Mouse (Mus musculus) kidney, postnatal 10 days (tissue): ENCODE measurements around the gene Necab2.
A peak's percentile ranks its signal among the peaks of the same experiment; 100 is the strongest.

ENCODE experiments used
- DNase-seq: peaks from one replicate; pipeline ENCODE4 v3.0.0; 2021; ENCODE audit warnings: mixed read lengths

The Necab2 gene

GRCm38 (mm10) chr8:119428766-119429327 is 17.7 kb upstream of the Necab2 start:
- no peak for DNase-seq

- DNase-seq = peak; percentile 65
Measured at GRCm38 (mm10) chr8:119429552-119429951, 17.0 kb upstream of the Necab2 start.

- no peak for DNase-seq
Measured at GRCm38 (mm10) chr8:119430250-119430649, 16.3 kb upstream of the Necab2 start.

- no peak for DNase-seq
Measured at GRCm38 (mm10) chr8:119430690-119431089, 15.8 kb upstream of the Necab2 start.

- DNase-seq = no peak
Measured at GRCm38 (mm10) chr8:119432372-119432771, 14.1 kb upstream of the Necab2 start.

- no peak for DNase-seq
Measured at GRCm38 (mm10) chr8:119433582-119434174, 12.8 kb upstream of the Necab2 start, which contains the start of gene Osgin1. Gene Osgin1, plus strand, starts transcription at chr8:119434124.

DNA sequence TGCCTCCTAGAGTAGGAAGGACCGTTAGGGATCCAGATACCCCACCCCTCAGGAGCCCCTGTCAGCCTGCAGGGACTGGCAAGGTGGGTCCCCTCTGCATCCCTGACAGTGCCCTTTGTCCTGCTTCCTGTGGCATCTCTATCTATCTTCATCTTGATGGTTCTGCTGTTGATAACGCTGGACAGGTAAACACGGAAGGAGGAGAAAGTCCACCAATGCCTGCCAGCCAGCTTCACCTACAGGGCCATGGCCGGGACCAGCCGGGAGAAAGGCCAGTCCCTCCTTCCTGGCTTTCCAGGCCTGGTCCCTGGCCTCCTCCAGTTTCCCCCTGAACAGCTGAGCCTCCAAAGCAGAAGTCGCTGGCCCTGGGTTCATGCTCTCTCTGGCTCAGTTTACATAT is 11.9 kb upstream of the Necab2 start:
- no peak for DNase-seq

DNA sequence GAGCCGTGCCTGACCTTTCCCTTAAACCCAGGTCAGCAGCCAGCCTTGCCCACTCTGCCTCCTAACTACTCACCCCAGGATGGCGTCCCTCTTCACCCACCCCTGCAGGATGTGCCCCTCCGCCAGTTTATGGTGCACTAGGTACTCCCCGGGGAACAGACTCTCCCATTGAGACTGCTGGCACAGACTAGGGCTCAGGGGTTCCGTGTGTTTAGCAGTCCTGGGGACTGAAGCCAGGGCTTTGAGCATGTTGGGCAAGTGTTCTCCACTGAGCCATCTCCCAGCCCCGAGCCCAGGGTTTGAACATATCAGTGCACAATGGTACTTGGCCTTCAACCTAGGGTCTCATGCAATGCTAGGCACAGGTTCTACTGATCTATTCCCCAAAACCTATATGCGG is 11.0 kb upstream of the Necab2 start:
- no peak for DNase-seq

- peak; percentile 14 for DNase-seq
Measured at GRCm38 (mm10) chr8:119436331-119436730, 10.2 kb upstream of the Necab2 start.

- peak; percentile 86 for DNase-seq
Measured at GRCm38 (mm10) chr8:119436933-119437332, 9.6 kb upstream of the Necab2 start.

DNA sequence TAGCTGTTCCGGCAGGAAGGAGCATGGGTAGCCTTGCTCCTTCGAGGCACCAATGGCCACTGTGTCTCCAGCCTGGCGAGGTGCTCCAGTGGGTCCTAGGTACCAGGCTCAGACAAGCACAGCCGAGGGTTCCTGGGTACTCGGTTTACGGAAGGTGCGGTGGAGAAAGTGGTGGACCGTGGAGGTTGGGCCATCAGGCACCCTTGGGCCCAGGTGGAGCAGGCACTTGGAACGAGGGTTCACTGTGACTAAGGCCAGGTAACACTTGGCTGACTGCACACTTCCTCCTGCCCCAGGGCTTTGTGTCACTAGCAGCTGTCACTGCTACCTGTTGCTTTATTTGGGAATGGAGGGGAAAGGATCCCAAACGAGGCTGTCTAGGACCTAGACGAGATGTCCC is 9.0 kb upstream of the Necab2 start:
- DNase-seq = peak; percentile 43

DNA sequence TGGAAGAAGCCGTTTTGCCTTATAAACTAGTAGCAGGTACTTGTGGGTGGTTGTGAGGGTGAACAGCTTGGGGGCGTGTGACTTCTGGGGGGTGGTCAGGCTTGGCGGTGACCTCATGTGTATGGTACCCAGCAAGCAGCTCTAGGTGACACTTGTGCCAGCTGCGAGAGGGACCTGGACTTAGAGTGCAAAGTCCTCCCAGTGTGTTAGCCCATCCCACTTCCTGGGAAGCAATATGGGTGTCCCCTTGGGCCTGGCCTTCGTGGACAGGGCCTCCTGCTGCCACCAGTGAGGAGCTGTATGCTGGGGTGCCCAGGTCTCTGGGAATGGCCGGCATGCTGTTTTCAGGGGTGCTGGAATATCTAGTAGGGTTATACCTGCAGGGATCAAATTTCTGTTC is 7.6 kb upstream of the Necab2 start:
- no peak for DNase-seq

- no peak for DNase-seq
Measured at GRCm38 (mm10) chr8:119439424-119439823, 7.1 kb upstream of the Necab2 start.

- no peak for DNase-seq
Measured at GRCm38 (mm10) chr8:119439893-119440249, 6.6 kb upstream of the Necab2 start.

GRCm38 (mm10) chr8:119440250-119440951 is 6.1 kb upstream of the Necab2 start:
- peak; percentile 88 for DNase-seq

DNA sequence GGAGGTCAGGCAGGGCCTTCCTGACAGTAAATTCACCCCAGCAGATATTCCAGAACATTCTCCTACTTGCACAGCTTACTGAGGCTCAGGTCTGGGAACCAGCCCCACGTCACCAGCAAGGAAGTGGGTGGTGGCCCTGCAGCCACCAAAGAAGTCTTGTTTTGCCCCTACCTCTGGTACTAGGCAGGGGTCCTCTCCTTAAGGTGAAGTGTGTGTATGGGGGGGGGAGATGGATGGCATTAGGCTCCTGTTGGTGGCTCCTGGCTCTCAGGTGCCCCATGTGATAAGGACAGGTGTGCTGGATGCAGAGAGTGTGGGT is 5.6 kb upstream of the Necab2 start:
- no peak for DNase-seq

DNA sequence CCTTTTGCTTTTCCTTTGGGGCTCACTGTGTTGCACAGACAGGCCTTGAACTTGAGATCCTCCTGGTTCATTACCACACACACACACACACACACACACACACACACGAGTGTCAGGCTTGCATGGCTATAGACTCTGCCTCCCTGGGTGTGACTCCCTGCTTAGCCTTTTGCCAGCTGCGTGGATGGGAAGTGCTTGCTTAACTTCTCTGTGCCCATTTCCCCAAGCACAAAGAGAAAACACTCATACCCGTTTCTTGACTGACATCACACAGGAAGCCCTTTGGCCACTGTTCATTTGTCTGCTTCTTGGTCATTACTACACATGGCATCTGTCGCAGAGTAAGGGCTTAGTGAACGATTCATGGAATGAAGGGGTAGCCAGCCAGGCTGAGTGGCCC is 4.5 kb upstream of the Necab2 start:
- no peak for DNase-seq

- DNase-seq = no peak
Measured at GRCm38 (mm10) chr8:119442970-119443369, 3.5 kb upstream of the Necab2 start.

DNA sequence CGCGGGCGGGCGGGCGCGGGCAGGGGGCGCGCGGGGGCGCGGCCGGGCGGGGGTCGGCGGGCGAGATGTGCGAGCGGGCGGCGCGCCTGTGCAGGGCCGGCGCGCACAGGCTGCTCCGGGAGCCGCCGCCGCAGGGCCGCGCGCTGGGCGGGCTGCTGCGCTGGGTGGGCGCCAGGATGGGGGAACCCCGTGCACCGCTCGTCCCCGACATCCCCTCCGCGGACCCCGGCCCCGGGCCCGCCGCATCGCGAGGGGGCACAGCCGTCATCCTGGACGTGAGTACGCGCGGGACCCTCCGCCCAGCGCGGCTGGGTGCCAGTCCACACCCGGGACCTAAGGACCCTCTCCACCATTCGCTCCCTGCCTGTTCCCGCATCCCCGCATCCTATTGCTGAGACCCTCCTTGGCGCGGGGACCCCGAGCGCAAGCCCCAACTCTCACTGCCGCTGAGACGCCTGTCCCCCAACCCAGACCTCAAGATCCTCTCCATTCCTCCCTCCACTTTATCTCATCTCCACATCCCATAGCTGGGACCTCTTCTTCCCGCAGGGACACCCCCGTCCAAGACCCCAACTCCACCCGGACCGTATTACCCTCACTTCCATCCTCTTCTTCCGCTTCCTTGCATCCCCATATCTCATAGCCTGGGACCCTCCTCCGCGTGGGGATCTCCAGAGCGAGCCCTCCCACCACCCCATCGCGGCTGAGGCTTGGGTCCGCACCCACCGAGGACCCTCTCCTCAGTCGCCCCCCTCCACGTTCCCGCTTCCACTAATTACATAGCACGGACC is 666 bp downstream of the Necab2 start:
- no peak for DNase-seq

- DNase-seq = no peak
Measured at GRCm38 (mm10) chr8:119447781-119448170, 1.3 kb downstream of the Necab2 start.

DNA sequence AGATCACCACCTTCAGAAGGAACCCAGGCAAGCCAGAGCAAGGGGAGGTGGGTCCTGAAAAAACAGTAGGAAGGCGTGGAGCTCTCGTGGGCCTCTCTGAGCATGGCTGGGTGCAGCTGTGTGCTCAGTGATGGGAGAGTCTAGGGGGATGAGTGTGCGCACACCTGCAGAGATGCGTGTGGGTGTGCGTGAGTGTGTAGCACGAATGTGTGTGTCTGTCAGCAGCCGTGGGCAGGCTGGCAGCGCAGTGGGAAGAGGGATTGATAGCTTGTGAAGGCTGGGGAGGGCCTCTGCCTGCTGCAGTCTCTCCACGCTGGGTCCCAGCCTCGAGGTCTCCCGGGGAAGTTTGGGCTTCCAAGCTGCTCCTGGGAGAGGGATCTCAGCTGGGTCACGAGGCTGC is 3.1 kb downstream of the Necab2 start:
- DNase-seq = no peak

DNA sequence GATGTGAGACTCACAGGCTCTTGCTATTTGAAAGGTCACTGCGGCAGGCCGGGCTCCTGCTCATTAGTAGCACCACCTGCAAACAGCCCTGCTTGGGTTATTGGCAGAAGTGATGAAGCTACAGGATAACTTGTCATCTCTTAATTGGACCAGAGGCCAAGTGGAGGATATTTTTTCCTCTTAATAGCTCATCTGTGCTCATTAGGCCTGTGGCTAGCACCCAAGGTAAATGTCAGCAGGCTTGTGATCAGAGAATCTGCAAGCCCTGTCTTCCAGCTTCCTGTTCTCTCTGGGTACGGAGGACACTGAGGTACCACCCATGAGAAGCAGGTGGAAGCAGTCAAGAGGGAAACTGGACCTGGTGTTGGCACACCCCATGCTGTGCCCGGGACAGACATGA is 4.6 kb downstream of the Necab2 start:
- DNase-seq = no peak

DNA sequence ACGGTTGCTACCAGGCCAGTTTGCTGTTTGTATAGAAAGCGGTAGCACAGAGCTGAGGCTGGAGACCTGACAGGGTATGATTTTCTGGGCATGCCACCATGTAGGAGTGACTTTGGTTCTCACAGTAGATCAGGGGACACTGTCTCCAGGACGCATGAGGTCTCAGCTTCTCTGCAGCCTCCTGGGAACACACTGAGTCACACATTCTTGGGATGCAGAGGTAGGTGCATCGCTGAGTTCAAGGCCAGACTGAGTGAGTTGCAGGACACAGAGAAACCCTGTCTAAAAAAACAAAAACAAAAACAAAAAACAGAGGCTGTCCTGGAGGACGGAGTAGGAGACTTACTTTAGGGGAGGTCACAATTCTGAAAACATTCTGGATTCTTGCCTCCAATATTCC is 6.4 kb downstream of the Necab2 start:
- DNase-seq = no peak

DNA sequence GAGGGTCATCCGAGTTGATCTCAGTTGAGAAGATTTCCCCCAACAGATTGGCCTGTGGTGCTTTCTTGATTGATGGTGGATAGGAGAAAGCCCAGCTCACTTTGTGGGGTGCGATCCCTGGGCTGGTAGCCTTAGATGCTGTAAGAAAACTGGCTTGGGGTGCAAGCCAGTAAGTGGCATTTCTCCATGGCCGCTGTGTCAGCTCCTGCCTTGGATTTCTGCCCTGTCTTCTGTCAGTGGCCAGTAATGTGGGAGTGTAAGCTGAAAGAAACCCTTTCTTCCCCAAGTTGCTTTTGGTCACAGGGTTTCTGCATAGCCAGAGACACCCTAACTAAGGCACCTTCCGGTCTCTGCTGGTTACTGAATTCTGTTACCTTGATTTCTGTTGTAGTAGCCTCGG is 9.5 kb downstream of the Necab2 start:
- DNase-seq = no peak
